Mouse (Mus musculus): Measurements from ENCODE around the gene Car4.

Gene Car4

DNA sequence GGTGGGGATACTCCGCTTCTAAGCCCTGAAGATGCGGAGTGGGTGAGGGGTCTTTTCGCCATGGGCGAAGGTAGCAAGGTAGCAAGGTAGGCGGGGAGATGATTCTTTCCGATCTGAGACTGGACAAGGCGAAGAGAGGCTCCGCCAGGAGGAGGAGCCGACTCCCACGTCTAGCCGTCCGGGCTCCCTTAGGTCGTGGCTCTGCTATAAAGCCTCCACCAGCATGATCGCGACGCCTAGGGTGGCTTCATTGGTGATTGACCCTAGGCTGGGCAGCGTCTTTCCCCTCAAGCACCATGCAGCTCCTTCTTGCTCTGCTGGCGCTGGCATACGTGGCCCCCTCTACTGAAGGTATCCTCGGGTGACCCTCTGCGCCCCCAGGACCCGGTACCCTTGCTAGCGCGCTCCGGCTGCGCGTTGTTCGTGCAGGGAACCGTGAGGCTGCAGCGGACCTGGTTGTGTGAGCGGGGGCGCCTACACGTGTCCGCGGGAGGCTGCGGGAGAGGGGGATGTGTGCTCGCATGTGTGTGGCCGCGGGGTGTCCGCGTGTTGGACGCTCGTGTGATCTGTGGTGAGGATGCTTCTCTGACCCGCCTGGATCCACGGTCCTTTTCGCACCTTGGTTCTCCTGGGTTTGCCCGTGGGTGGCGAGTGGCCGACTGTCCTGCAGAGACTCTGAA, at the start of gene Car4:
Gene Car4, plus strand, starts transcription at position 196 of the 680 bp plus-strand sequence.
- DNase-seq (ENCODE audit: low spot score), result no peak

DNA sequence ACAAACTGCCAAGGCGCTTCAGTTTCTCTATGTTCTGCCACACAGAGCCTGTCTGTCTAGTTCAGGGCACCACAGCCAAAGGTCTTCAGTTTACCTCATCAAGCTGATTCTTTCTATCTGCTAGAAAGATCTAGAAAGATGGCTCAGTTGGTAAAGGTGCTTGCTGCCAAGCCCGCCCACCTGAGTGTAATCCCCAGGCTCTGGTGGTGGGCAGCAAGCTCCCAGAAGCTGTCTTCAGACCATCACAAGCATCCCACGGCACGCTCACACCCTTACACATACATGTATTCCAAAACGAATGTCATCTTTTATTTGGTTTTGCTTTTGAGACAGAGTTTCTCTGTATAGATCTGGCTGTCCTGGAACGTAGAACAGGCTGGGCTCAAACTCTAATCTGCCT, 49.1 kb upstream of the Car4 start:
- DNase-seq (ENCODE audit: low spot score), result no peak

DNA sequence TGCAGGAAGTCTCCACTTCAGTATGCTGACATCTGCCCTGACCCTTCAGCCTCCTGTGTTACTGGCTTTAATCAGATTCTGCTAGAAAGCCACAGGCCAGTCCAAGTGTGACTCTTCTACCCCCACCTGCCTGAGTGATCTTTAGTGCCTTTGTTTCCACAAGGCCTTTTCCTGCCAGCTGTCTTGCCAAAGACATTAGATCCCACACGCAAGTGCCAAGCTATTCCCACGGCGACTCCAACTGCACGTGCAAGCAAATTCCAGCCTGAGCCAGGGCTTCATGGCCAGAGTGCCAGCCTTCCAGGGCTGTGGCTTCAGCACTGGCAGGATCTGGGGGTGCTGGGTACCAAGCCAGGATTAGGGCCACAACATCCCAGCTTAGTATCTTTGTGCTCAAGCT, 47.2 kb upstream of the Car4 start:
- DNase-seq (ENCODE audit: low spot score), result no peak

DNA sequence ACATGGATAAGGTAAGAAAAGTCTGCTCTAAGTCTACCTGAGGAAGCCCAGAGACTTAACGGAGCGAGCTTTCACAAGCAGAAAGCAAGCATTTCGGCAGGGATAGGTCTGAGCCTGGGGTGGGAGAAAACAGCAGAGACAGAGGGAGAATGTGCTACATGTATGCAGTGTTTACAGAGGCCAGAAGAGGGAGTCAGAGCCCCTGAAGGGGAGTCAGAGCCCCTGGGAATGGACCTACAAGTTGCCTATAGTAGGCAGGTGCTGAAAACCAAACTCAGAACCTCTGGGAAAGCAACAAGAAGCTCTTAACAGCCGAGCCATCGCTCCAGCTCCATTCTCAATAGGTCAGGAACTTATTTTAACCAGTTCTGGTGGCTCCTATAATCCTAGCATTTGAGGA, 42.9 kb upstream of the Car4 start:
- no peak for DNase-seq (ENCODE audit: low spot score)

DNA sequence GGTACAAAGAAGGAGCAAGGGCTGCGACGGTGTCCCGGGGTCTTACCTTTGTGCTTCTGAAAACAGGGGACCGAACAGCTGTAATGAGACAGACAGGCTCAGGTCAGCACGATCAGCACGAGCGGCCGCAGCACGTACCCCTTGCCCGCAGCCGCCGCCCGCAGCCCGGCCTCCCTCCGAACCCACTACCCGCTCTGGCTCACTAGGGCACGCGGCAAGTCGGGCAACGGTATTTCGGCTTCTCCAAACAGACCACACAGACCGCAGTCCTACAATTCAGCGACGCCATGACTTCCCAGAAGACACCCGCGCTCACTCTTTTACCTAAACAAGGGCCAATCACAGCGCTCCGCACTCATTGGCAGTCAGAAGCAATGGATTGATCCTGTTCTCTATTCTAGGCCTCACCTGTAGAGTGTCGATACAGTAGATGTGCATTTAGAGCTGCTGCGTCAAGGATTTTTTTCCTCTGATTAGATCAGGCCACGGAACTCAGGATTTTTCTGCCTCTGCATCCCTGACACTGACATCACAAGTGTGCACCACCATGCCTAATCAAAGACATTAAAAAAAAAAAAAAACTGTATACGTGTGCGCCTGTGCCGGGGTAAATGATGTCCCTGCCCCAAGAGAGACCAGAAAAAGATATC, 41.4 kb upstream of the Car4 start, which contains the start of gene Znhit3:
Gene Znhit3, minus strand, starts transcription at position 314 of the 650 bp plus-strand sequence.
- DNase-seq (ENCODE audit: low spot score), result peak; percentile 88

DNA sequence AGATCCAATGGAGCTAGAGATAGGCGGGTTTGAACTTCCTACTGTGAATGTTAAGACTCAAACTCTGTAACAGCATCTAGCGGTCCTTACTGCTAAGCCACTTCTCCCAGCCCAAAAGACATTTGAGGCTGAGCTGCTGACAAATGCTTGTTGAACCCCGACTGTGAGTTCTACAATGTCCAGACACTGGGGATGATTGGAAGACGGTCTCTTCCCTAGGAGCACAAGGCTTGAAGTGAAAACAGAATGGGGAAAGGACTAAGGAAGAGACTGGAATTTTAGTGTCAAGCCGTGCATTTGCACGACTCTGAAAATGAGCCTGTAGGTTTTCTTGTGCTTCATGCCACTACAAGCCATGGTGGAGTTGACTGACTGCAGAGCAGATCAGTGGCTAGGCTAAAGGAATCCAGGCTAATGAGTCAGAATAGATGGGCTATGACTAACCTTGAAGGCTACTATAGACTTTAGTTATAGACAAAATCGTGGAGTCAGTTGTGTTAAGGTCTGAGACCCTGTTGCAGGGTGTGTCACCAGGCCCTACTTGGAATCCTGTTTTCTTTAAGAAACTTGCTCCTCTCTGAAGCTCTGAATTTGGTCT, 40.8 kb upstream of the Car4 start:
- DNase-seq (ENCODE audit: low spot score), result no peak

DNA sequence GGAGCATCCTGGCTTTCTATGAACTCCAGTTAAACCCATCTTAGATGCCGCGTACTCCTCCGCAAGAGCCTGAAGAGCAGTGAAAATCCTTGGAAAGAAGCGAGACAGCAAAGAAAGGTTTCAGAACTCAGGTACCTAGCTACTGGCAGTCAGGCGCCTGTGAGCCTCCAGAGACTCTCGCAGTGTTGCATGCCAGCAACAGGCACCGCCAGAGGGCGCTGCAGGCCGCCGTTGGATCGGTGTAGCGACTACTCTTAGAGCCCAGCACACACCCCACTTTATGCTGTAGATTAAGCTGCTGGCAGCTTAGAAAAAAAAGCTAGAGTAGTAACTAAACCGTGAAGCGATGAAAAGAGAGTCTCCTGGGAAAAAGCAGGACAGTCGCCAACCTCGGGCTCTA, 39.2 kb upstream of the Car4 start:
- DNase-seq (ENCODE audit: low spot score), result peak; percentile 51

DNA sequence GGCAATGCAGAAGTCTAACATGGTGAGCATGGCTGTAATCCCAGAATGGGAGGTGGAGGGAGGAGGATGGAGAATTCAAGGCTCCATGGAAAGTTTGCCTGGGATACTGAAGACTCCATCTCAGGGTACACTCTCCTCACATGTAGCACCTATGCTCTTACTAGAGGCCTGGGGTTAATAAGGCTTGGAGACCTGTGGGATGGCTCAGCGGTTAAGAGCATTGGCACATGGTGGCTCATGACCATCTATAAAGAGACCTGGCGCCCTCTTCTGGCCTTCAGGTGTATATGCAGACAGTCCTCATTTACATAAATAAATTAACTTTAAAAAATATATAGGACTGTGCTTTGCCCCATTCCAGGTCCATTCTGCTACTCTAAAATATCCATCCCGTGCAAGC, 38.3 kb upstream of the Car4 start:
- DNase-seq (ENCODE audit: low spot score), result no peak

DNA sequence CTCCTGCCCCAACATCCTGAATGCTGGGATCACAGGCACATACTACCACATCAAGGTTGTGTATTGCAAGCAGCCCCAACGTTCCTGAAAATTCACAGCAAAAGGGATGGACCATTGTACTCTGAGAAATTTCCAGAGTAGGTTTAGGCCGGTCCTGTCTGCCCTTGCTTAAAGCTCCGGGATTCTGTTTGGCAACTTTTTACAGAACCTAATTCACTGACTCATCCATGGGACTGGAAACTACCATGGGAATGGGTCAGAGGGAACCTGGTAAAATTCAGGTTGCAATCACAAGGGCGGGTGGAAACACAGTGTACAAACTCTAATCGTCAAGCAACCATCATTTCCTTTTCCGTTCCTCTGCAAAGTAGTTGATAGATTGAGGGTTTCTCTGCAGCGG, 37.6 kb upstream of the Car4 start:
- DNase-seq (ENCODE audit: low spot score), result no peak

DNA sequence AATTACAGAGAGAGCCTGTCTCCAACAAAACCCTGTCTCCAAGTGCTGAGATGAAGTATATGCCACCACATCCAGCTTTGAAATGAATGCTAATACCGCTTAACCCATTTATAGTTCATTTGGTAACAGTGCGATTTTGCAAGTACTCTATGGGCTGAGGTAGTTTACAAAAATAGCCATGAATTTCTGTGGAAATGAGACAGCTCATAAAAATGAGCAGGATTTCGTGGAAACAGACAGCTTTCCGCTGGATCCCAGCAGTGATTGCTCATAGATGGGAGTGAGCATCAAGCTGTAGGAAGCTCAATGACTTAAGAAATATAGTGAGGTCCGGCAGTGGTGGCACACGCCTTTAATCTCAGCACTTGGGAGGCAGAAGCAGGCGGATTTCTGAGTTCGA, 36.6 kb upstream of the Car4 start:
- DNase-seq (ENCODE audit: low spot score), result no peak

DNA sequence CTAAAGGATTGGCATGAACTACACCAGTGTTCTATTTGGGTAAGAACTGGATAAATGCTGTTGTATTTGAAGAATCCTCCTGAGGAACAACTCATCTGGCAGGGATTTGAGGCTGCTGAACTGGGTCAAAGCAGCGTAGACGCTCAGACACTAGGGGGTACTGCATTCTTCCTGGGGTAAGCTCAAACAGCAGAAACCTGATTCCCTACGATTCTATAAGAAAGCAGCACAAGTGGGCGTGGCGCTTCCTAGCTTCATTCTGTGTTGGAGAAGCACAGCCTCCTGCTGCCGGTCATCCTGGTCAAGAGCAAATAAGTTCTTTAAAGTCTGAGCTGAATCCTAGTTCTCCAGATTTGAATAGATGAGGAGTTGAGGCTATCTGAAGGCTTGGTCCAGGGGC, 25.3 kb upstream of the Car4 start:
- DNase-seq (ENCODE audit: low spot score), result no peak

DNA sequence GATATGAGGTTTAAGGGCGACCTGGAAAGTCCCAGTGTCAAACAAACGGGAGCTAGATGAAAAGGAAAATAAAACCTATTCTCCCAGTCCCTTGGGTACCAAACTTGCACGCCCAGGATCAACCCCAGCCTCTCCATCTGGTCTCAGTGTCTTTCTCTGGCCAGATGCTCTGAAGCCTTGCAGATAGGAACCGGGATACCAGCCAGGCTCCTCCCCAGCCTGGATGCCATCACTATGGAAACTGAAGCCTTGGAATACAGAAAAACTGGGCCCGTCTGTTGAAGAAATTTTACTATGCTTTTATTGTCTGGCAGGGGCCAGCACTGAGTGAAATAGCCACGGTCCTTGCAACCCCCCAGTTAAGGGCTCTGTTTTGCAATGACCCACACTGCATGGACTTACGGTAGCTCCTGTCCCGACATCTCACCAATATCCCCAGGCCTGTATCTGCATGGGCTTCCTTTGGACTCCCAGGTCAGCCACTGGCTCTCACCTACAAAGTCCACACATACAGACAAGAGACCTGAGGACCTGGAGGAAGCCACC, 18.0 kb upstream of the Car4 start:
- no peak for DNase-seq (ENCODE audit: low spot score)

DNA sequence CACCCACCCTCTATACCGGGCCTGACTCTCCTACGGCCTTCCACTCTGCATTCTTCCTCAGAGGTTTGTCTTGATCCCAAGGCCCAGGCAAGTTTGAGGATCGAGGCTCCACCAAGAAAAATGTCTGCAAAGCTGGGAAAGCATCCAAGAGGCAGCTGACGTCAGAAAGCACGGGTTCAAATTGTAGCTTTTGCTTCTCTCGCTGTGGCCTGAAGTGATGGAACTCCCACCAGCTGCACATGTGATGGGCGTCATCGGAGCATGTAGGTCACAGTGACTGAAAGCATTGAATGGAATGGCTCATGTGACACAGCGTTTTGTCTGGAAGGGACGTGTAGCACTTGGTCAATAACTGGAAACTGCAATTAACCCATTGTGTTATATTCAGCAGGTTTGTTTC, 17.4 kb upstream of the Car4 start:
- no peak for DNase-seq (ENCODE audit: low spot score)

DNA sequence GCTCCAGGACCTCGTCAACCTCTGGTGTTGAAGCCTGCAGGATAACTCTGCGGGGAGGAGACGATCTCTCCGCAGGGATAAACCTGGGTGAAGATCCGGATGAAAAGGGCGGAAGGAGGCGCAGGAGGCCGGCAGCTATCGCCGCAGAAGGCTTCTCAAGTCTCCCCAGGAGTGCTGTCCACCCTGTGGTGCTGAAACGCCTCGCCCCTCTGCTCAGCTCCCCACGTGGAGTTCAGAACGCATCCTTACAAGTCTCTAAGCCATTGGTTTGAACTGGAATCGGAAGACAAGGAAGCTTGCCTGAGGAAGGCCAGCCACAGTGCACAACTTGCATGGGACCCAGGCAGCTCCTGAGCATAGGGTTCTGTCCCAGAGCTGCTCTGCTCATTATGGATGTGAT, 13.6 kb upstream of the Car4 start:
- no peak for DNase-seq (ENCODE audit: low spot score)

DNA sequence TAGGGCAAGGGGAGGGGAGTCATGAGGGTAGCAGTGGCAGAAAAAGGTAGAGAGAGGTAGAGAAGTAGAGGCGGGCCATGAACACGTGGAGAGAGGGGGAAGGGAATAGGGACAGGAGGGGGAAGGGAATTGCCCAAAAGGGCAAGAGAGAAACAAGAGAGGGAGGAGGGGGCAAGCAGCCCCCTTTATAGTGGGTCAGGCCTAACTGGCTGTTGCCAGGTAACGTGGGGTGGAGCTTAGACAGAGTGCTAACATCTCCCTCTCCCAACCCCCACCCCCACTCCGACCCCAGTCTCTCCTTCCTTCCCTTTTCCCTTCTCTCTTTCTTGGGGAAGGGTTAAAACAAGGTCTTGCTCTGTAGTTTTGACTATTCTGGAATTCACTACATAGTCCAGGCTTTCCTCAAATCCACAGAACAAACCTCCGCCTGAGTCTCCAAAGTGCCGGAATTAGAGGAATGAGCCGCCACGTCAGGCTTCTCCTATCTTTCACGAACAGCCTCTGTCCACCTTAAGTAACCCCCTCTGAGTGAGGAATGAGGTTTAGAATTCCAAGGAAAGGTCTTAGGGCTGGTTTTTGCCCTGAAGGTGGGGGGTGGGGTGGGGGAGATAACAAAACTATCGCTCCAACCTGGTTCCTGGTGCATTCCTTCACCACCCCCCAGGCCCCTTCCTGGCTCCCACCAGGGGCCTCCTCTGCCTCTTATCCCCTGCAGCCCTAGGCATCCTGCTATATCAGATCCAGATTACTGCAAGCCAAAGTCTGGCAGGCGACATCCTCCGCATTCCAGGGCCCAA, 12.7 kb upstream of the Car4 start:
- no peak for DNase-seq (ENCODE audit: low spot score)

DNA sequence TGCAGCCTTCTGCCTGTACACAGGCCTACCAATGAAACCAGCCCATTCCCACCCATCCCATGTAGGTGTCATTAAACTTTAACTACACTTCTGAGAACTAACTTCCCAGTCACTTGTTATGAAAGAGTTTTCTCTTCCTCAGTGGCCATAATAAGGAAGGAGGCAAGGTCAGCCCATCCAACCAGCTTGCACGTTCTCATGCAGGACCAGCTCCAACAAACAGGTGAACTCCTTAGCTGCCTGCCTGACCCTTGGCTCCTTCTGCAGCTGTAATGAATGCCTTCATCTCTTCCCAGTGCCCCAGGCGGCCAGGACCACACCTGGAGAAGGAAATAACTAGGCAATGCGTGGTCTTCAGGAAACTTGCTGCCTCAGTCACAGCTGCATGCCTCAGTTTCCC, 11.7 kb upstream of the Car4 start:
- no peak for DNase-seq (ENCODE audit: low spot score)

DNA sequence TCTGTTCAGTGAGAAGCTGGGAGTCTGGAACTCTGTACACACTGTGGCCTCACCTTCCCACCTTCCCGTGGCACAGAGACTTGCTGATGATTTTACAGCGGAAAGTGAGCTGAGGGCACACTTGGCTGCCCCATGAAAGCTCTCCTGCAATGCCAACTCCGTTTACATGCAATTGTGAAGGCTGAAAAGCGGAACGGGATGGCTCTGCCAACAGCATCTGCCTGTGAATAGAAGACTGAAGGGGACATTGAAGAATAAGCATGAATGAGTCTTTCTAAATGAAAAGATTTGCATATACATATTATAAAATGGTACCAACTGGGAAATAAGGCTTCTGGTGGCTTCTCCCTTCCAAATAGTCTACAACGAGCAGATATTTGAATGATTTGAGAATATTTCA, 10.4 kb upstream of the Car4 start:
- no peak for DNase-seq (ENCODE audit: low spot score)

DNA sequence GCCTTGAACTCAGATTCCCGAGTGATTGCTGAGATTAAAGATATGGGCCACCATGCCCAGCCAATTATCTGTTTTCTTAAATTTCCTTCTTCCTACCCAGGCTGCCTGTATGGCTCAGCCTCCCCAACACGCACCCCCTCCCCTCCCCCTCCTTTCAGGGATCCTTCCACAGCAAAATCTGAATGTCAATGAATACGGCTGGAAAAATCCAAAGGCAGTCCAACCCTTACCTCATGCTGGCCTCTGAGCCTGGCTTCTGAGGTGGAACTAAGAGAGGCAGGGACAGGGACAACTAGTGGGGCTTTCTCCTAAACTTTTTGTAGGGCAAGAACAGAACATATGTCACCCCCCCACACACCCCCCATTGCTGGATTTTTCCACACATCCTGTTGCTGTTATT, 9.5 kb upstream of the Car4 start:
- no peak for DNase-seq (ENCODE audit: low spot score)

DNA sequence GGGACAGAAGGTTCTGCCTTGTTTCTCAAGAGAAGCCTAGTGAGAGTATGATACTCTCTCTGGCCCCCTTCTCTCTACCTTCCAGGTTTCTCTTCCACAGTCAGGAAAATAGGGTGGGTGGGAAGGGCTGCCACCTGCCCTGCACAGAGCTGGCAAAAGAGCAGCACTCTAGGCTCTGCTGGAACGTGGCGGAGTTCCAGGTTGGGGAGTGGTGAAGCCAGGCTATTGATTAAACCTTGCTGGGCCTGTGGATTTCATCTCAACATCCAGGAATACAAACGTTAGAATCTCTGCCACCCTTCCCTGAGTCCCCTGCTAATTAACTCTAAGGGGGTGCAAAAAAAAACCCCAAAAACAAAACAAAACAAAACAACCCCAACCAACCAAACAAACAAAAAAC, 9.1 kb upstream of the Car4 start:
- DNase-seq (ENCODE audit: low spot score), result no peak

DNA sequence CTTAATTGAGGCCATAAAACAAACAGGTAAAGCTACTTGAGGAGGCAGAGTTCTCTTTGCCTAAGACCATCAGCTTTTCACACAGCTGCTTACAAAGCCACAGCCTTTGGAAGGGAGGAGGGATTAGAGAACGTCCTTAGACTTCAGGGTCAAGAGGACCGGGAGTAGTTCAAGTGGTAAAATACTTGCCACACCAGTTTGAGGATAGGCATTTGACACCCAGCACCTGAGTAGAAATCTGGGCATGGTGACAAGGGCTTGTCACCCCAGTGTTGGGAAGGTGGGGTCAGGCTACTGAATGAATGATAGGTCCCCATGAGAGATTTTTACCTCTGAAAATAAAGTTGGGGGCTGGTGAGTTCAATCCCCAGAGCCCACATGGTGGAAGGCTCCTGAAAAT, 5.0 kb upstream of the Car4 start:
- DNase-seq (ENCODE audit: low spot score), result no peak

DNA sequence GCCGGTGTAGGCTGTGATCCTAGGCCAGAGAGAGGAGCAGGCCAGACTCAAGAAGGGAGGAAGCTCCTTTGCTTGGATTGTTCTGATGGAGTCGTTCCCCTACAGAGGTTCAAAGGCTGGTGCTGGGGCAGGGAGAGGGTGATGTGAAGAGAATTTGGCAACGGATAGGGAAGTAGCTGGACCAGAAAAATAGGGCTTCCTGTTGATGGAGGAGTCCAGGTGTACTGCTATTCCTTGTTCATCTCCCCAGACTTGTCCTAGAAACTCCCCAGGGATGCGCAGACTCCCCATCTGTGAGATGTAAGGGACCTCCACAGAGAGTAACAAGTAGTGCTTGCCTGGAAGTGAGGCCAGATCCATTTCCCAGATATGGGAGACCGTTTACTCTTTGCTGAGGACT, 1.2 kb upstream of the Car4 start:
- no peak for DNase-seq (ENCODE audit: low spot score)

DNA sequence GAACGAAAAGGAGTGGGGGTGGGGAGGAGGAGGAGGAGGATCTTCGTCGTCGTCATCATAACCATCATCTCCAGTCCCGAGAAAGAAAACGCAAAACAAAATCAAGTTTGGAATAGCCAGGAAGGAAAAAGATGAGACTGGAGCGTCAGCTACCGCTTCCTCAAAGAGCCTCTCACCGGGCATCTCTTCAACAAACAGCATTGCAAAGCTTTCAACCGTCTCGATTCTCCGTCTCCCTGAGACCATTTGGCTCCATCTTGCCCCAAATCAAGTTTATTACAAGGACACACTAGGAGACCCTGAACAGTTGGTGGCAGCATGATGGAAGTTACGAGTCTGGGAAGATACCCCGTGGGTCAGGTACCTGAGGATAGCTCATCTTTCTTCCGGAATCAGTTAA, 415 bp upstream of the Car4 start:
- no peak for DNase-seq (ENCODE audit: low spot score)

DNA sequence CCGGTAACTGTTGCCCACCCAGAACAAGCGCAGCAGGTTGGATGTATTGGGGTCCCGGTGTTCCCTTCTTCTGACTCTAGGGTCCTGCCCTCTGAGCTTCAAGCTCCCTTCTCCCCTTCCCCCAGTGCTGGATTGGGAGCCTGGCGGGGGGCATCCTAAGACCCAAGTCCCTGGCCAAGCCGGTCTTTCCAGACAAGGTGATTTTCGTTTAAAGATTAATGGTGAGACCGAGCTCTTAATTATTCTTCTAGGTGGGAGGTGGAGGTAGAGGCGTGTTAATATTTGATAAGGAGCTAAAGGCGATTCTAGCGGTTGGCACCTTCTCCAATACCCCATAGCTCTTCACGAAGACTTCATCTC, 665 bp downstream of the Car4 start:
- no peak for DNase-seq (ENCODE audit: low spot score)
